Mouse (Mus musculus): ENCODE results near the gene Dpysl4. TPM values are rescaled to one million over a fixed set of nuclear protein-coding genes. Genes with fewer than 3 reads are reported as not detected.

Dpysl4 gene
- polyA plus RNA-seq, 1 experiment from 2014 or later = 0.18 TPM

- no peak for ATAC-seq (ENCODE audit: low read depth)
Observed at GRCm38 (mm10) chr7:139093124-139093523, 7.3 kb downstream of the Dpysl4 start.

GRCm38 (mm10) chr7:139093781-139094180 lies 8.0 kb downstream of the Dpysl4 start:
- Histone ChIP-seq H3K27ac (ENCODE audit: low read length) (no peak overlapping the region), H3K9ac (ENCODE audit: low read depth, low read length) (no peak overlapping the region), H3K27me3 (ENCODE audit: control insufficient read depth, insufficient read depth, low read depth, low read length) (no peaks in the 10 kb centered on the region), H3K4me1 (ENCODE audit: control insufficient read depth, low read depth, low read length) (no peaks in the 10 kb centered on the region), H3K36me3 (ENCODE audit: control insufficient read depth, insufficient read depth) (no peaks in the 10 kb centered on the region), H3K9me3 (replicated peaks; ENCODE audit: control insufficient read depth, low read length) (no peaks in the 10 kb centered on the region), H3K4me2 (ENCODE audit: low read depth, low read length) (no peak overlapping the region), H3K4me3 (ENCODE audit: low read depth, low read length) (no peak overlapping the region)
- WGBS (ENCODE audit: insufficient replicate concordance) = 62% methylated on average over 7 of the region's 7 CpGs
- no peak for ATAC-seq (ENCODE audit: low read depth)

More at GRCm38 (mm10) chr7:139093124-139093523, 7.3 kb downstream of the Dpysl4 start:
- no peak overlapping the region for H3K9ac ChIP-seq (ENCODE audit: low read depth, low read length)
- H3K4me2 ChIP-seq (ENCODE audit: low read depth, low read length) = no peak overlapping the region
- 78% methylated on average over 5 of the region's 5 CpGs for WGBS (ENCODE audit: insufficient replicate concordance)
- no peak overlapping the region for H3K27ac ChIP-seq (ENCODE audit: low read length)
- H3K36me3 ChIP-seq (ENCODE audit: control insufficient read depth, insufficient read depth) = no peaks in the 10 kb centered on the region
- no peaks in the 10 kb centered on the region for H3K4me1 ChIP-seq (ENCODE audit: control insufficient read depth, low read depth, low read length)
- peaks cover 2% of the 10 kb centered on the region for H3K27me3 ChIP-seq (ENCODE audit: control insufficient read depth, insufficient read depth, low read depth, low read length)
- no peak overlapping the region for H3K4me3 ChIP-seq (ENCODE audit: low read depth, low read length)
- H3K9me3 ChIP-seq (replicated peaks; ENCODE audit: control insufficient read depth, low read length) = no peaks in the 10 kb centered on the region

GRCm38 (mm10) chr7:139094761-139095160 lies 9.0 kb downstream of the Dpysl4 start:
- no peak overlapping the region for H3K4me3 ChIP-seq (ENCODE audit: low read depth, low read length)

GRCm38 (mm10) chr7:139095282-139095681 lies 9.5 kb downstream of the Dpysl4 start:
- WGBS (ENCODE audit: insufficient replicate concordance) = 62% methylated on average over 7 of the region's 7 CpGs
- Histone ChIP-seq H3K9me3 (replicated peaks; ENCODE audit: control insufficient read depth, low read length) (no peaks in the 10 kb centered on the region), H3K27ac (ENCODE audit: low read length) (no peak overlapping the region), H3K4me1 (ENCODE audit: control insufficient read depth, low read depth, low read length) (no peaks in the 10 kb centered on the region), H3K27me3 (ENCODE audit: control insufficient read depth, insufficient read depth, low read depth, low read length) (no peaks in the 10 kb centered on the region), H3K9ac (ENCODE audit: low read depth, low read length) (no peak overlapping the region), H3K4me2 (ENCODE audit: low read depth, low read length) (no peak overlapping the region), H3K36me3 (ENCODE audit: control insufficient read depth, insufficient read depth) (no peaks in the 10 kb centered on the region), H3K4me3 (ENCODE audit: low read depth, low read length) (no peak overlapping the region)
- ATAC-seq (ENCODE audit: low read depth) = no peak

More at GRCm38 (mm10) chr7:139094761-139095160, 9.0 kb downstream of the Dpysl4 start:
- Histone ChIP-seq H3K4me2 (ENCODE audit: low read depth, low read length) (no peak overlapping the region), H3K36me3 (ENCODE audit: control insufficient read depth, insufficient read depth) (no peaks in the 10 kb centered on the region), H3K27me3 (ENCODE audit: control insufficient read depth, insufficient read depth, low read depth, low read length) (no peaks in the 10 kb centered on the region), H3K4me1 (ENCODE audit: control insufficient read depth, low read depth, low read length) (no peaks in the 10 kb centered on the region), H3K27ac (ENCODE audit: low read length) (no peak overlapping the region), H3K9ac (ENCODE audit: low read depth, low read length) (no peak overlapping the region), H3K9me3 (replicated peaks; ENCODE audit: control insufficient read depth, low read length) (no peaks in the 10 kb centered on the region)
- no peak for ATAC-seq (ENCODE audit: low read depth)
- WGBS (ENCODE audit: insufficient replicate concordance) = 59% methylated on average over 6 of the region's 6 CpGs

GRCm38 (mm10) chr7:139096399-139096798 lies 10.6 kb downstream of the Dpysl4 start:
- no peak for ATAC-seq (ENCODE audit: low read depth)
- no peaks in the 10 kb centered on the region for H3K4me1 ChIP-seq (ENCODE audit: control insufficient read depth, low read depth, low read length)
- no peaks in the 10 kb centered on the region for H3K9me3 ChIP-seq (replicated peaks; ENCODE audit: control insufficient read depth, low read length)
- no peak overlapping the region for H3K4me3 ChIP-seq (ENCODE audit: low read depth, low read length)
- 63% methylated on average over 6 of the region's 6 CpGs for WGBS (ENCODE audit: insufficient replicate concordance)
- no peaks in the 10 kb centered on the region for H3K36me3 ChIP-seq (ENCODE audit: control insufficient read depth, insufficient read depth)
- H3K27me3 ChIP-seq (ENCODE audit: control insufficient read depth, insufficient read depth, low read depth, low read length) = no peaks in the 10 kb centered on the region
- no peak overlapping the region for H3K9ac ChIP-seq (ENCODE audit: low read depth, low read length)
- H3K27ac ChIP-seq (ENCODE audit: low read length) = no peak overlapping the region
- H3K4me2 ChIP-seq (ENCODE audit: low read depth, low read length) = no peak overlapping the region

- Histone ChIP-seq H3K9me3 (replicated peaks; ENCODE audit: control insufficient read depth, low read length) (no peaks in the 10 kb centered on the region), H3K36me3 (ENCODE audit: control insufficient read depth, insufficient read depth) (no peaks in the 10 kb centered on the region), H3K27me3 (ENCODE audit: control insufficient read depth, insufficient read depth, low read depth, low read length) (no peaks in the 10 kb centered on the region), H3K4me3 (ENCODE audit: low read depth, low read length) (no peak overlapping the region), H3K9ac (ENCODE audit: low read depth, low read length) (no peak overlapping the region), H3K4me2 (ENCODE audit: low read depth, low read length) (no peak overlapping the region), H3K27ac (ENCODE audit: low read length) (no peak overlapping the region), H3K4me1 (ENCODE audit: control insufficient read depth, low read depth, low read length) (no peaks in the 10 kb centered on the region)
- no peak for ATAC-seq (ENCODE audit: low read depth)
- 56% methylated on average over 12 of the region's 12 CpGs for WGBS (ENCODE audit: insufficient replicate concordance)
Observed at GRCm38 (mm10) chr7:139100531-139101095, 14.8 kb downstream of the Dpysl4 start.

- WGBS (ENCODE audit: insufficient replicate concordance) = 52% methylated on average over 10 of the region's 10 CpGs
- H3K27ac ChIP-seq (ENCODE audit: low read length) = no peak overlapping the region
- ATAC-seq (ENCODE audit: low read depth) = no peak
Observed at GRCm38 (mm10) chr7:139101286-139101804, 15.5 kb downstream of the Dpysl4 start.

GRCm38 (mm10) chr7:139101826-139102225 lies 16.0 kb downstream of the Dpysl4 start:
- H3K4me1 ChIP-seq (ENCODE audit: control insufficient read depth, low read depth, low read length) = no peaks in the 10 kb centered on the region
- no peak for ATAC-seq (ENCODE audit: low read depth)
- 53% methylated on average over 3 of the region's 3 CpGs for WGBS (ENCODE audit: insufficient replicate concordance)

More at GRCm38 (mm10) chr7:139101286-139101804, 15.5 kb downstream of the Dpysl4 start:
- H3K36me3 ChIP-seq (ENCODE audit: control insufficient read depth, insufficient read depth) = no peaks in the 10 kb centered on the region
- no peak overlapping the region for H3K4me3 ChIP-seq (ENCODE audit: low read depth, low read length)
- H3K4me1 ChIP-seq (ENCODE audit: control insufficient read depth, low read depth, low read length) = no peaks in the 10 kb centered on the region
- H3K4me2 ChIP-seq (ENCODE audit: low read depth, low read length) = no peak overlapping the region
- no peaks in the 10 kb centered on the region for H3K27me3 ChIP-seq (ENCODE audit: control insufficient read depth, insufficient read depth, low read depth, low read length)
- H3K9ac ChIP-seq (ENCODE audit: low read depth, low read length) = no peak overlapping the region
- H3K9me3 ChIP-seq (replicated peaks; ENCODE audit: control insufficient read depth, low read length) = no peaks in the 10 kb centered on the region

GRCm38 (mm10) chr7:139103960-139104381 lies 18.2 kb downstream of the Dpysl4 start:
- Histone ChIP-seq H3K9me3 (replicated peaks; ENCODE audit: control insufficient read depth, low read length) (no peaks in the 10 kb centered on the region), H3K27me3 (ENCODE audit: control insufficient read depth, insufficient read depth, low read depth, low read length) (no peaks in the 10 kb centered on the region), H3K9ac (ENCODE audit: low read depth, low read length) (no peak overlapping the region), H3K4me3 (ENCODE audit: low read depth, low read length) (no peak overlapping the region), H3K4me2 (ENCODE audit: low read depth, low read length) (no peak overlapping the region), H3K36me3 (ENCODE audit: control insufficient read depth, insufficient read depth) (no peaks in the 10 kb centered on the region), H3K27ac (ENCODE audit: low read length) (no peak overlapping the region), H3K4me1 (ENCODE audit: control insufficient read depth, low read depth, low read length) (no peaks in the 10 kb centered on the region)
- no peak for ATAC-seq (ENCODE audit: low read depth)
- 46% methylated on average over 10 of the region's 10 CpGs for WGBS (ENCODE audit: insufficient replicate concordance)

More at GRCm38 (mm10) chr7:139101826-139102225, 16.0 kb downstream of the Dpysl4 start:
- Histone ChIP-seq H3K9me3 (replicated peaks; ENCODE audit: control insufficient read depth, low read length) (no peaks in the 10 kb centered on the region), H3K27ac (ENCODE audit: low read length) (no peak overlapping the region), H3K9ac (ENCODE audit: low read depth, low read length) (no peak overlapping the region), H3K27me3 (ENCODE audit: control insufficient read depth, insufficient read depth, low read depth, low read length) (no peaks in the 10 kb centered on the region), H3K4me3 (ENCODE audit: low read depth, low read length) (no peak overlapping the region), H3K4me2 (ENCODE audit: low read depth, low read length) (no peak overlapping the region), H3K36me3 (ENCODE audit: control insufficient read depth, insufficient read depth) (no peaks in the 10 kb centered on the region)

All from liver, embryonic 16.5 days (tissue).